In the genomic region with DNA sequence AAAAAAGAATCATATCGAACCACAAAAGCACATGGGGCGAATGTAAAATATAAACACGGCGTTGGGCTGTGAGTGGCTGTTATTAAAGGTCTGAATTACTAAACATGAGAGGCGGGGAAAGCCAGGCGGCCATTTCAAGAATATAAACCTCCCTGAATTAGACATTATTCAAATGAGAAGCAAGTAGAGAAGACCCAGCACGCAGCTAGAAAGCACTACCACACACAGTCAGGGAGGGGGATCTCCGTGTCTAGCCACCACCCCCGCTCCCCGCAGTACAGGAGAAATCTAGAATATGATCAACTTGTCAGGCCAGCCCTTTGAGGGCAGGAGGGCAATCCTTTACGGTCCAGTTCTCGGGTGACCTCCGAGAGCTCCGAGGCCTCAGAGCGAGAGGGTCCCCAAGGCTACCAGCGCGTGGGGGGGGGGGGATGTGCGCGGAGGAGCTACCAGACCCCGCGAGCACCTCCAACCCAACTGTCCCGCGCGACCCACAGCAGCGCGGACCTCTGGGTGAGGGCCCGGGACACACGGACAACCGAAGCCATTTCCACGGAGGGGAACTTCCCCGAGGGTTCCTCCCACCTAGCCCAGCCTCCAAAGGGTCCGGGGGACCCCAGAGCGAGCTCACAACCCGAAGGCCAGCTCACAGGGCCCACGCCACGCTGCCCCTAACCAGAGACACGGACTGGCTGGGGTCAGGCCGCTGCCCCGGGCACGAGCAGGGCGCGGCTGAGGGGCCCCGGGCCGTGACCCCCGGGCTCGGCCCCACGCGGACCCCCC, we compare ENCODE assay signal across 8 mouse cellular contexts. TPM values are rescaled to one million over a fixed set of nuclear protein-coding genes. Genes with fewer than 3 reads are reported as not detected.
A peak's percentile ranks its signal among the peaks of the same experiment; 100 is the strongest.
DNase-seq lines count a peak whose midpoint lies in the region; ATAC-seq and TF ChIP-seq lines count a peak whose summit lies in the region.

No protein-coding gene starts in this region.

- no peaks in the 10 kb centered on the region for H3K27me3 ChIP-seq in embryonic facial prominence, embryonic 13.5 days
- H3K27me3 ChIP-seq in liver, embryonic 11.5 days (replicated peaks; ENCODE audit: control insufficient read depth, insufficient read depth, low read length), result no peaks in the 10 kb centered on the region
- H3K27me3 ChIP-seq in myocyte (ENCODE audit: control insufficient read depth, insufficient read depth, insufficient read length), result no peaks in the 10 kb centered on the region

- under 1% methylated on average over 41 of the region's 48 CpGs for WGBS in embryonic facial prominence, embryonic 13.5 days
- 2% methylated on average over 48 of the region's 48 CpGs for WGBS in liver, embryonic 11.5 days

- H3K27ac ChIP-seq in embryonic facial prominence, embryonic 13.5 days, result peak overlapping the region; percentile 90
- H3K27ac ChIP-seq in liver, embryonic 11.5 days (ENCODE audit: low read depth, low read length), result peak overlapping the region; percentile 94

- peak overlapping the region; percentile 86 for H3ac ChIP-seq in myocyte (ENCODE audit: control insufficient read depth, insufficient read length)

- no peak for TF ChIP-seq POLR2A in myocyte (IDR thresholded peaks at IDR 0.05; ENCODE audit: insufficient read length, low read depth)

- peak overlapping the region; percentile 95 for H3K9ac ChIP-seq in embryonic facial prominence, embryonic 13.5 days
- H3K9ac ChIP-seq in liver, embryonic 11.5 days (ENCODE audit: low read depth, low read length), result peak overlapping the region; percentile 95

- H3K4me1 ChIP-seq in embryonic facial prominence, embryonic 13.5 days, result peaks cover 17% of the 10 kb centered on the region
- H3K4me1 ChIP-seq in liver, embryonic 11.5 days (replicated peaks; ENCODE audit: control insufficient read depth, insufficient read depth, low read length), result peaks cover 19% of the 10 kb centered on the region

- H3K79me2 ChIP-seq in myocyte (ENCODE audit: control insufficient read depth, insufficient read depth), result peaks cover 52% of the 10 kb centered on the region

- H3K4me2 ChIP-seq in embryonic facial prominence, embryonic 13.5 days, result peak overlapping the region; percentile 92
- H3K4me2 ChIP-seq in liver, embryonic 11.5 days, result peak overlapping the region; percentile 99
- H3K4me2 ChIP-seq in myocyte (ENCODE audit: low read depth), result peak overlapping the region; percentile 74

- no peaks in the 10 kb centered on the region for H3K9me3 ChIP-seq in embryonic facial prominence, embryonic 13.5 days
- no peaks in the 10 kb centered on the region for H3K9me3 ChIP-seq in liver, embryonic 11.5 days (ENCODE audit: control insufficient read depth, low read length)

- DNase-seq in 416B (ENCODE audit: low read depth), result peak; percentile 82
- peak; percentile 60 for DNase-seq in adrenal gland, postnatal 10 days
- peak; percentile 47 to 52 for DNase-seq in heart, adult 9 months (ENCODE audit: low spot score in 2 of 2)
- peak; percentile 86 for DNase-seq in kidney, adult 9 months
- peak; percentile 66 for DNase-seq in liver, embryonic 11.5 days (ENCODE audit: low spot score)
- peak; percentile 59 to 78 for DNase-seq in spleen, postnatal 4 days (ENCODE audit: low spot score in 2 of 2)

- H3K4me3 ChIP-seq in embryonic facial prominence, embryonic 13.5 days, result peak overlapping the region; percentile 99
- H3K4me3 ChIP-seq in liver, embryonic 11.5 days (ENCODE audit: low read depth, low read length), result peak overlapping the region; percentile 96
- peak overlapping the region; percentile 52 for H3K4me3 ChIP-seq in myocyte

- ATAC-seq in embryonic facial prominence, embryonic 13.5 days (ENCODE audit: insufficient number of reproducible peaks, insufficient read depth, low FRiP score, low TSS enrichment, low read depth), result no peak
- no peak; the same call in 1 of the 2 replicates for ATAC-seq in liver, embryonic 11.5 days (replicated peaks; ENCODE audit: low FRiP score)

- no peaks in the 10 kb centered on the region for H3K36me3 ChIP-seq in embryonic facial prominence, embryonic 13.5 days
- no peaks in the 10 kb centered on the region for H3K36me3 ChIP-seq in liver, embryonic 11.5 days (ENCODE audit: control insufficient read depth, insufficient read depth, low read length)
- no peaks in the 10 kb centered on the region for H3K36me3 ChIP-seq in myocyte (ENCODE audit: control insufficient read depth, insufficient read depth)

TF ChIP-seq in myocyte, 11 proteins besides CTCF, POLR2A, EP300 and RAD21:
- no peak for TF ChIP-seq REST (IDR thresholded peaks at IDR 0.05; ENCODE audit: insufficient read depth, insufficient read length)
- TF ChIP-seq SRF (IDR thresholded peaks at IDR 0.05; ENCODE audit: control insufficient read depth, insufficient read length, low read depth), result no peak
- TF ChIP-seq POLR2AphosphoS2 (IDR thresholded peaks at IDR 0.05; ENCODE audit: insufficient read length, low read depth), result no peak
- no peak for TF ChIP-seq MYOG (IDR thresholded peaks at IDR 0.05; ENCODE audit: control insufficient read depth in 1 of 3, insufficient read depth in 1 of 3, insufficient read length in 2 of 3, low read depth in 2 of 3)
- peak; percentile 54 for TF ChIP-seq MAX (IDR thresholded peaks at IDR 0.05; ENCODE audit: low read depth)

RNA-seq across cellular contexts. Expression of gene Pou2f1, which starts 1.2 kb away (rescaled TPM):
- 10 to 100 TPM; 11.3 to 17.5 TPM for total RNA-seq in adrenal gland, postnatal 10 days (2021)
- polyA plus RNA-seq in embryonic facial prominence, embryonic 13.5 days (2015; fragmentation: Nextera tagmentation; extraction: Ambion mirVana), result 10.4 and 12.2 TPM in 2 replicates
- polyA plus RNA-seq in liver, embryonic 11.5 days (2014; fragmentation: Nextera tagmentation; extraction: Ambion mirVana), result 15.5 and 16.5 TPM in 2 replicates
- 2.1 TPM for polyA plus RNA-seq in myocyte (2012; fragmentation: generic; extraction: Trizol)
